Mouse (Mus musculus) forebrain, embryonic 13.5 days (tissue): ENCODE results near the gene Jdp2. TPM values are rescaled to one million over a fixed set of nuclear protein-coding genes. Genes with fewer than 3 reads are reported as not detected.
A peak's percentile ranks its signal among the peaks of the same experiment; 100 is the strongest.
"Not testable (repeated sequence)": the region's sequence is repeated elsewhere in the genome, so short reads cannot be mapped to it uniquely, and the experiment has no call there.

Experiments
- ATAC-seq: fragments of 200-750 bp; cut with Nextera tagmentation; 2 replicates; pipeline ENCODE4 v1.8.0; 2017
- H3K27ac ChIP-seq: fragments of 300-500 bp; sonication (generic); 2 replicates; pipeline ENCODE4 v1.5.1; 2015; ENCODE audit warnings: inconsistent platforms, mild to moderate bottlenecking, moderate library complexity
- H3K27me3 ChIP-seq: fragments of 300-500 bp; sonication (generic); 2 replicates; pipeline ENCODE4 v1.6.1; 2015; ENCODE audit warnings: mild to moderate bottlenecking, inconsistent platforms
- H3K36me3 ChIP-seq: fragments of 300-500 bp; sonication (generic); 2 replicates; pipeline ENCODE4 v1.6.1; 2015; ENCODE audit warnings: mild to moderate bottlenecking, inconsistent platforms; ENCODE audit not compliant: poor library complexity, severe bottlenecking
- H3K4me1 ChIP-seq: fragments of 300-500 bp; sonication (generic); 2 replicates; pipeline ENCODE4 v1.6.1; 2015; ENCODE audit warnings: inconsistent platforms
- H3K4me2 ChIP-seq: fragments of 300-500 bp; sonication (generic); 2 replicates; pipeline ENCODE4 v1.6.1; 2015; ENCODE audit warnings: inconsistent platforms, mild to moderate bottlenecking, moderate library complexity
- H3K4me3 ChIP-seq: fragments of 300-500 bp; sonication (generic); 2 replicates; pipeline ENCODE4 v1.5.1; 2015; ENCODE audit warnings: mild to moderate bottlenecking, inconsistent platforms
- H3K9ac ChIP-seq: fragments of 300-500 bp; sonication (generic); 2 replicates; pipeline ENCODE4 v1.6.1; 2015; ENCODE audit warnings: mild to moderate bottlenecking, inconsistent platforms
- H3K9me3 ChIP-seq: fragments of 300-500 bp; sonication (generic); replicated peaks from 2 replicates; pipeline ENCODE4 v1.6.1; 2016; ENCODE audit warnings: inconsistent platforms
- WGBS: fragments of 180-500 bp; shearing (Covaris S2); methylation state at CpG from one replicate; pipeline ENCODE4 v1.1.7; 2015; 5-methylcytosine and 5-hydroxymethylcytosine counted together
- polyA plus RNA-seq: library from polyadenylated mRNA; unstranded; fragments of >200 nt; fragmentation: Nextera tagmentation; extraction: Ambion mirVana; gene quantifications from 2 replicates; pipeline ENCODE4 v1.2.1, GENCODE M21; 2015

Jdp2 gene
- polyA plus RNA-seq, 1 experiment from 2014 or later, result not detected

DNA sequence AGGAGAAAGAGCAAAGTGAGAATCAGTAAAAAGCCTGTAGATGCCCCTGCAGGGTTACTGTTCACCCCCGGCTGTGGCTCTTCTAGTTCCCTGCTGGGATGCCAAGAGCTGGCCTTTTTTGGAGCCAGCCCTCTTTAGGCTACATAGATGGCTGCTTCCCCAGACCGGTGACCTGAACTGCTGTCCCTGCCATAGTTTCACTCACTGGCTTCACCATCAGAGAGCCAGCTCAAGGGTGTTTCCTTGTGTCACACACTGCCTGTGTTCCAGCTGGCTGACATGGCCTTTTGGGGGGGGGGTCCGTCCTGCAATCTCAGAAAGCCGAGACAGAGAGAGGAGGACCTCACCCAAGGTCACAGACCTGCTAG is 42.7 kb downstream of the Jdp2 start:
- H3K9ac ChIP-seq, result no peak overlapping the region
- no peaks in the 10 kb centered on the region for H3K9me3 ChIP-seq
- H3K36me3 ChIP-seq, result no peaks in the 10 kb centered on the region
- WGBS, result 56% methylated on average over 4 of the region's 4 CpGs
- no peak overlapping the region for H3K27ac ChIP-seq
- ATAC-seq, result no peak
- no peak overlapping the region for H3K4me2 ChIP-seq
- no peak overlapping the region for H3K4me3 ChIP-seq
- no peaks in the 10 kb centered on the region for H3K27me3 ChIP-seq
- H3K4me1 ChIP-seq, result no peaks in the 10 kb centered on the region

DNA sequence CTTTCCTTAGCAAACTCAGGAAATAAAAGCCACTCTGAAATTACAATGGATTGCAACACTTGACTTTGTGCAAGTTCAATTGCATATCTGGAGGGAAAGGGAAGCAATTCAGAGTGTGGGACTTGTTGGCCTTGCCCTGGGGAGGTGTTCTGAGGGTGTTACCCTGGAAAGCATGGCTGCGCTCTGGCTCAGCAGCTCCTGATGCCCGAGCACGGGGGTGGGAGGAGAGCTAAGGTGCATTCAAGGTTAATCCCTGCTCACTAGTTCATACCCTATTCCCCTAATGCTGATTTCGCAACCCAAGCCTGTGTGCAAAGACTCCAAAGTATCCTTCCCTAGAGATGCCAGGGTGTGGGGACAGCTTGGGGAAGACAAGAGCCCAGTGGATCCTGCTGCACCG is 44.9 kb downstream of the Jdp2 start:
- no peak for ATAC-seq
- 82% methylated on average over 5 of the region's 5 CpGs for WGBS
- H3K27ac ChIP-seq, result no peak overlapping the region
- no peak overlapping the region for H3K9ac ChIP-seq
- H3K27me3 ChIP-seq, result no peaks in the 10 kb centered on the region
- H3K9me3 ChIP-seq, result no peaks in the 10 kb centered on the region
- H3K4me3 ChIP-seq, result no peak overlapping the region
- no peak overlapping the region for H3K4me2 ChIP-seq
- no peaks in the 10 kb centered on the region for H3K4me1 ChIP-seq
- H3K36me3 ChIP-seq, result no peaks in the 10 kb centered on the region

GRCm38 (mm10) chr12:85645664-85646063 is 46.8 kb downstream of the Jdp2 start:
- no peak for ATAC-seq
- WGBS, result 92% methylated on average over 4 of the region's 4 CpGs

DNA sequence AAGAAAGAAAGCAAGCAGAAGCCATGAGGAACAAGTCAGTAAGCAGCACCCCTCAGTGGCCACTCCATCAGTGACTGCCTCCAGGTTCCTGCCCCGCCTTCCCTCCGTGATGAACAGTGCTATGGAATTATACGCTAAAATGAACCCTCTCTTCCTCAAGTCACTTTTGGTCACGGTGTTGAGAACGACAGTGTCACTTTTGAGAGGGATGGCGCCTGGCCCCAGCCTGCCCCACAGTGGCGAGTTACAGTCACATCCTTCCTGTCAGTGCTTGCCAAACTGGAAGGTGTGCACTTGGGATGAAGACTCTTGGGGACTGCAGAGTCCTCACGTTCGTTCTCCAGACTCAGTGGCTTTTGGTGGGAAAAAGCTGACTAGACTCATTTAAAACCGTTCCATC is 48.5 kb downstream of the Jdp2 start:
- Histone ChIP-seq H3K27me3 (no peaks in the 10 kb centered on the region), H3K4me1 (no peaks in the 10 kb centered on the region), H3K9me3 (no peaks in the 10 kb centered on the region), H3K36me3 (no peaks in the 10 kb centered on the region), H3K4me3 (no peak overlapping the region), H3K9ac (no peak overlapping the region), H3K4me2 (no peak overlapping the region), H3K27ac (no peak overlapping the region)
- 47% methylated on average over 10 of the region's 10 CpGs for WGBS
- no peak for ATAC-seq

More at GRCm38 (mm10) chr12:85645664-85646063, 46.8 kb downstream of the Jdp2 start:
- H3K27ac ChIP-seq, result no peak overlapping the region
- H3K4me1 ChIP-seq, result no peaks in the 10 kb centered on the region
- no peaks in the 10 kb centered on the region for H3K27me3 ChIP-seq
- no peak overlapping the region for H3K4me2 ChIP-seq
- no peaks in the 10 kb centered on the region for H3K9me3 ChIP-seq
- H3K9ac ChIP-seq, result no peak overlapping the region
- no peak overlapping the region for H3K4me3 ChIP-seq
- no peaks in the 10 kb centered on the region for H3K36me3 ChIP-seq

- Histone ChIP-seq H3K9ac (no peak overlapping the region), H3K9me3 (no peaks in the 10 kb centered on the region), H3K27me3 (no peaks in the 10 kb centered on the region), H3K27ac (no peak overlapping the region), H3K36me3 (no peaks in the 10 kb centered on the region), H3K4me3 (no peak overlapping the region), H3K4me1 (no peaks in the 10 kb centered on the region), H3K4me2 (no peak overlapping the region)
- ATAC-seq, result no peak
- 92% methylated on average over 1 of the region's 1 CpGs for WGBS
Observed at GRCm38 (mm10) chr12:85647955-85648354, 49.1 kb downstream of the Jdp2 start.

- Histone ChIP-seq H3K4me1 (peaks cover 5% of the 10 kb centered on the region), H3K9me3 (no peaks in the 10 kb centered on the region), H3K4me2 (no peak overlapping the region), H3K36me3 (no peaks in the 10 kb centered on the region), H3K4me3 (no peak overlapping the region), H3K9ac (no peak overlapping the region), H3K27me3 (no peaks in the 10 kb centered on the region), H3K27ac (no peak overlapping the region)
- 30% methylated on average over 2 of the region's 2 CpGs for WGBS
- ATAC-seq, result no peak
Observed at GRCm38 (mm10) chr12:85659319-85659718, 60.5 kb downstream of the Jdp2 start.

DNA sequence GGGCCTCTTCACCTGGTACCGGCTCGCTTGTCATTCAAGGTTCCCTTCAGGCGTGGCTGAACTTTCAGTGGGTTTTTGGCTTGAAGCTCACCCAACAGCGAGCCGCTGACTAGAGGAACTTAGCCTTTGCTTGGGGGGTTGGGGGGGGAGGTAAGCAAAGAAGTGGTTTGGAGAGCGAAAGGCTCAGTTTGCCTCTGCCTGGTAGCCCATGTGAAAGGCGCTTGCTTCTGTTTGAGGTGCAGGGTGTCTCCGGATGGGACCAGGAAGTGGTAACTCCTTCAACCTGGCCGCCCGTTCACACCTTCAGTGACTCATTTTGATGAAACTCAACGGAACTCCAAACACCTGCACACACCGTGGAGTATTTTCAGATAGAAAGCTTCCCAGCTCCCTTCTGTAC is 62.0 kb downstream of the Jdp2 start:
- 92% methylated on average over 12 of the region's 12 CpGs for WGBS
- no peak overlapping the region for H3K4me2 ChIP-seq
- no peak overlapping the region for H3K4me3 ChIP-seq
- no peaks in the 10 kb centered on the region for H3K9me3 ChIP-seq
- H3K4me1 ChIP-seq, result peaks cover 5% of the 10 kb centered on the region
- no peaks in the 10 kb centered on the region for H3K36me3 ChIP-seq
- no peak overlapping the region for H3K27ac ChIP-seq
- H3K27me3 ChIP-seq, result no peaks in the 10 kb centered on the region
- no peak overlapping the region for H3K9ac ChIP-seq
- no peak for ATAC-seq

- not testable (repeated sequence) for ATAC-seq, H3K36me3 ChIP-seq, H3K27ac ChIP-seq, H3K4me1 ChIP-seq, H3K4me3 ChIP-seq, H3K27me3 ChIP-seq, H3K9me3 ChIP-seq, H3K9ac ChIP-seq, H3K4me2 ChIP-seq
- WGBS, result 89% methylated on average over 8 of the region's 8 CpGs
Observed at GRCm38 (mm10) chr12:85662232-85662631, 63.4 kb downstream of the Jdp2 start.

DNA sequence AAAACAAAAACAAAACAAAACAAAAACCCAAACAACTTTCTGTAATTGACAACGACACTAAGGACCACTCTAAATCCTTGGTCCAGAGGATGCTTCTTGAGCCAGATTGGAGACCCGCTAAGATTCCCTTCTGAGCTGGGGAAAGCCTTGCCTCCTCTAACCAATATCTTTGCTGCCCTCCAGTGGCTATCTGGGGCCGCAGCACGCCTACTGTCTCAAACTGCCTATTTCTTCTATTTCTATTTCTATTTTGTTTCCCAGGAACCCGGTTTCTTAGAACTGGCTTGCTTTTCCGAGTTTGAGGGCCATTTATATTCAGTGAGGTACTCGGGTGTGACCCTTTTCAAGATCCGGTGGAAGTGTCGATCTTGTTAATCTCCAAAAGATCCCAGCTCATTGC is 64.1 kb downstream of the Jdp2 start:
- 0 out of 2 replicates have a peak, but pooled peaks have one; percentile 53 for ATAC-seq
- no peaks in the 10 kb centered on the region for H3K27me3 ChIP-seq
- no peak overlapping the region; the same call in 1 of the 2 replicates for H3K9ac ChIP-seq
- H3K4me3 ChIP-seq, result no peak overlapping the region
- no peak overlapping the region for H3K27ac ChIP-seq
- peak overlapping the region; percentile 17; the same call in 1 of the 2 replicates for H3K4me2 ChIP-seq
- H3K4me1 ChIP-seq, result peaks cover 5% of the 10 kb centered on the region
- H3K36me3 ChIP-seq, result no peaks in the 10 kb centered on the region
- no peaks in the 10 kb centered on the region for H3K9me3 ChIP-seq
- 13% methylated on average over 9 of the region's 9 CpGs for WGBS

- H3K9ac ChIP-seq, result no peak overlapping the region
- WGBS, result 87% methylated on average over 8 of the region's 8 CpGs
- H3K4me3 ChIP-seq, result no peak overlapping the region
- peaks cover 7% of the 10 kb centered on the region; the same call in 1 of the 2 replicates for H3K4me1 ChIP-seq
- no peak overlapping the region for H3K27ac ChIP-seq
- no peaks in the 10 kb centered on the region for H3K9me3 ChIP-seq
- H3K4me2 ChIP-seq, result no peak overlapping the region
- no peak for ATAC-seq
- H3K36me3 ChIP-seq, result no peaks in the 10 kb centered on the region
- no peaks in the 10 kb centered on the region for H3K27me3 ChIP-seq
Observed at GRCm38 (mm10) chr12:85666112-85666511, 67.3 kb downstream of the Jdp2 start.

GRCm38 (mm10) chr12:85667071-85667470 is 68.2 kb downstream of the Jdp2 start:
- H3K4me2 ChIP-seq, result no peak overlapping the region
- no peak overlapping the region for H3K9ac ChIP-seq
- ATAC-seq, result no peak
- H3K36me3 ChIP-seq, result no peaks in the 10 kb centered on the region
- H3K4me3 ChIP-seq, result no peak overlapping the region
- 90% methylated on average over 7 of the region's 7 CpGs for WGBS
- H3K27me3 ChIP-seq, result no peaks in the 10 kb centered on the region
- H3K27ac ChIP-seq, result no peak overlapping the region
- no peaks in the 10 kb centered on the region for H3K9me3 ChIP-seq
- H3K4me1 ChIP-seq, result peaks cover 7% of the 10 kb centered on the region; the same call in 1 of the 2 replicates

DNA sequence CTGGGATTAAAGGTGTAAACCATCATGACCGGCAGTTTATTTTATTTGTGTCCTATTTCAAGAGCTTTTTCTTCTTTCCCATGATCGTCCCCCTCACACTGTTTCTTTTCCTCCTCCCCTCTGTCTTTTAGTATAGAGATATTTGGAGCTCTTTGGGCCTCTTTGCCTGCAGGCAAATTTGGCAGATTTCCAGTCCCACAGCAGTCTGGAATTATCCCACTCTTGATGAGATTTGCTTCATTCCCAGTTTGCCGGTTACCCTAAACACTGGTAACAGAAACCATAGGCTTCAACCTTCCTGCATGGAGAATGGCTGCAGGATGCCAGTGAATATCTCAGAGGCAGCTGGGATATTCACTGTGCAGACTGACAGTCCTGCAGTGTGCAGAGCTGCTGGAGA is 69.9 kb downstream of the Jdp2 start:
- H3K9ac ChIP-seq, result no peak overlapping the region

DNA sequence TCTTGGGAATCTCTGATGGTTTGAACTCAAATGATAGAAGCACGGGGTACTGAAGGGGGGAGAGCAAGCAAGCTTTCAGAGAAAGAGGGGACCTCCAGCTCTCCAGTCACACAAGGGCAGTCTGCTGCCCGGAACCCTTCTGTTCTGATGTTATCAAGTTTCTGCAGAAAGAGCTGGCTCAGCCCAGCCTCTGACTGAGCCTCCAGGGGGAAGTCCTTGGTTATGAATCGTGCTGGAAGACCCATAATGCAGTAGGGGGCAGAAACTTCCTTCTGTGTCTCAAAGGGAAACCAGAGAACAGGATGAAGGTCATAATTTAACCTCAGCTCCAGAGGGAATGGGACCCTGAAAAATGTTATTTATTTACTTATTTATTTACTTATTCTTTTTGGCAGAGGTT is 71.3 kb downstream of the Jdp2 start:
- Histone ChIP-seq H3K9ac (no peak overlapping the region), H3K36me3 (no peaks in the 10 kb centered on the region), H3K27me3 (no peaks in the 10 kb centered on the region), H3K4me1 (peaks cover 7% of the 10 kb centered on the region; the same call in 1 of the 2 replicates), H3K9me3 (no peaks in the 10 kb centered on the region), H3K27ac (no peak overlapping the region), H3K4me2 (no peak overlapping the region), H3K4me3 (no peak overlapping the region)
- ATAC-seq, result no peak
- 83% methylated on average over 3 of the region's 3 CpGs for WGBS

More for the DNA sequence above, 69.9 kb downstream of the Jdp2 start:
- Histone ChIP-seq H3K4me3 (no peak overlapping the region), H3K9me3 (no peaks in the 10 kb centered on the region), H3K36me3 (no peaks in the 10 kb centered on the region), H3K4me2 (no peak overlapping the region), H3K27ac (no peak overlapping the region), H3K27me3 (no peaks in the 10 kb centered on the region), H3K4me1 (peaks cover 7% of the 10 kb centered on the region; the same call in 1 of the 2 replicates)
- WGBS, result 42% methylated on average over 3 of the region's 3 CpGs
- no peak for ATAC-seq
